Mouse (Mus musculus) stomach, postnatal 0 days (tissue): Measurements from ENCODE around the gene Boll.

Experiments used
- CTCF ChIP-seq: IDR thresholded peaks from 2 replicates; pipeline ENCODE4 v1.5.1; 2016; ENCODE audit warnings: antibody characterized with exemption, low read depth, mild to moderate bottlenecking, moderate library complexity
- EP300 ChIP-seq: optimal IDR thresholded peaks from 2 replicates; pipeline ENCODE3; 2016; ENCODE audit warnings: antibody characterized with exemption

GRCm38 (mm10) chr1:55399891-55400290 lies 36.6 kb upstream of the Boll start:
- TF ChIP-seq EP300 (no peak), CTCF (no peak)
